Mouse (Mus musculus): Measurements from ENCODE around the gene Sphkap.

Sphkap gene

GRCm38 (mm10) chr1:83408021-83408464 is at the start of gene Sphkap:
Gene Sphkap, minus strand, starts transcription at chr1:83408200.
- DNase-seq (ENCODE audit: low spot score in 2 of 2) = peak in 1 of 2 experiments; percentile 1

DNA sequence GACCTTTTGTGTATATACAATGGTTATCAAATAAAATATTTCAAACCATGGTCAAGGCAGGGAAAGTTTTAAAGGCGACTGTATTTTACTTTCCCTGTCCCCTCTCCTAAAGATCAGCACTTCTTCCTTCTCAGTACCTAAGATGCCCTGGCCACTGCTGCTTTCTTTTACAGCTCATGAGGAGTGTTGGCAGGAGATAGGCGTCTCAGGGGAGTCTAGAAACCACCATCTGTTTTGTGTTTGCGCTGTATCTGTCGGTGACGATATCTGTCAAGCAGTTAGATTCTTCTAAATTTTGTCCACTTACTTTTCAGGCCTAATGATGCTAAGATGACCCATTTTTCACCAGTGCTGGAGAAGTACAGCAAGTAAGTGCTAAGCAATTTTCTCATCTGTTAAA is 43.3 kb upstream of the Sphkap start:
- no peak for DNase-seq (ENCODE audit: low spot score in 2 of 2)

DNA sequence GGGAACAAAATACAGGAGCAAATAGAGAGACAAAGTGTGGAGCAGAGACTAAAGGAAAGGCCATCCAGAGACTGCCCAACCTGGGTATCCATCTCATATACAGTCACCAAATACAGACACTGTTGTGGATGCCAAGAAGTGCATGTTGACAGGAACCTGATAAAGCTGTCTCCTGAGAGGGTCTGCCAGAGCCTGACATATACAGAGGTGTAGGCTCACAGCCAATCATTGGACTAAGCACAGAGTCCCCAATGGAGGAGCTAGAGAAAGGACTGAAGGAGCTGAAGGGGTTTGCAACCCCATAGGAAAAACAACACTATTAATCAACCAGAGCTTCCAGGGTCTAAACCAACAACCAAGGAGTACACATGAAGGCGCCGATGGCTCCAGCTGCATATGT is 32.4 kb upstream of the Sphkap start:
- no peak for DNase-seq (ENCODE audit: low spot score in 2 of 2)

DNA sequence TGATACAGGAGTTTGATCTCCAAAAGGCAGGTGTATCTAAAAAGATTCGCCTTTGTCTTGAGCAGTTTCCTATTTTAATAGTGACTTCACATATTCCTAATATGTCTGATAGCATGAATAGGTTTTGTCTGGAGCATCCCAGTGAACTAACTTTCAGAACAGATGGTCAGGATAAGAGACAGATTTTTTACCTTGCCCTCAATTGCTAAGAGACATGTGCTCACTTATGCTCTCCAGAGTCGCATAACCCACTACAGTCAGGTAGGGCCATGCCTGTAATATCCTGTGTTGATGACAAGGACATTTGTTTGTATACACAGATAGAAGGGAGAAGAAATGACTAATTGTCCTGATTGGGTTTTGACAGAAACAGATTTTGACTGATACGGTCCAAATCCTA is 25.9 kb upstream of the Sphkap start:
- DNase-seq (ENCODE audit: low spot score in 2 of 2) = no peak

DNA sequence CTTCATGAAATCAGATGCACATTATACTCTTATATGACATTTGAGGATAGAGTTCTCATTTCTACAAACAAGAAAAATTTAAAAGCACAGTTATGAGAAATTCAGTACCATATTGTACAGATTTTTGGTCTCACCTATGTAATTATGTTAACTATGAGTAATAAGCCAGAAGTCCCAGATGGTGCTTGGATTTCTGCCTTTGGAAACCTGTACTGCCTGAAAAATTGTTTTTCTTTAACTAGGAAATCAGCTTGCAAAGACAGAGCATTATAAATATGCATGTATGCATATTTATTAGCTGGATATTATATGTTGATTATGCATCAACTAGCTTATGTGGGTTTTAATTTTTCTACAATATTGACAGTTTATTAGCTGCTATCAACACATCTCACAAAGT is 21.9 kb upstream of the Sphkap start:
- no peak for DNase-seq (ENCODE audit: low spot score in 2 of 2)

- DNase-seq (ENCODE audit: low spot score in 2 of 2) = no peak
Observed at GRCm38 (mm10) chr1:83407616-83408015, 384 bp downstream of the Sphkap start.

- no peak for DNase-seq (ENCODE audit: low spot score in 2 of 2)
Observed at GRCm38 (mm10) chr1:83406882-83407549, 984 bp downstream of the Sphkap start.

DNA sequence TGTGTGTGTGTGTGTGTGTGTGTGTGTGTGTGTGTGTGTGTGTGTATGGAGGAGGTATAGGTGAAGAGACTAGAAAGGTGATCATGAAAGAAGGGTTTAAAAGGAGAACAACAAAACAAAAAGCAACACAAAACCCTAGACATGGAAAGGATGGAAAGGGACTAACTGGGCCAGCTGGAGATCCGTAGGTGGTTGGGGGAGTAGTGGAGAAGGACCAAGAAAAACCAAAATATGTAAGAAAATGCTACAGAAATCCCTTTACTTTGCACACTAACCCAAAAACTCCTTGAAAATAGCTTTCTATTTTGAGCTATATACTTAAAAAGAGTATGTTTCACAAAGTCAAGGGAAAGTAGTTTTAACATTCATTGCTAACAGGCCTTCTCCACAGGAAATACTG is 6.9 kb downstream of the Sphkap start:
- DNase-seq (ENCODE audit: low spot score in 2 of 2) = no peak

GRCm38 (mm10) chr1:83396284-83396683 is 11.7 kb downstream of the Sphkap start:
- no peak for DNase-seq (ENCODE audit: low spot score in 2 of 2)

DNA sequence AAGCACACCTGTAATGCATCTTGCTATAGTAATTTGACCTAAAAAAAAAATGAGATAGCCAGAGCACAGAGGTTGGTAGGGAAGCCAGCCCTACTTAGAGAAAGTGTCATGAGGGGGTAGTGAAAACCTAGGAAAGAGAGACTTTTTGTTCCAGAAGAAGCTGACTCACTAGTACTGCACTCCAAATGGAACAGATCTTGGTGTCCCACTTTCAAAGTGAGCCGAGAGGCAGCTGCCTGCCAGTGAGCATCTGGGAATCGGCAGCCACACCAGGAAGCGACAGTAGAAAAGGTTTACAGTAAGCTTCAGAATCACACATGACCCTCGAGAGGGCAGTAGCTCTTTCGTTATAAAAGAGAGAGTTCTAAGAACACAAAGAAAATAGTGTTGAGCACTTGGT is 12.4 kb downstream of the Sphkap start:
- DNase-seq (ENCODE audit: low spot score in 2 of 2) = no peak

DNA sequence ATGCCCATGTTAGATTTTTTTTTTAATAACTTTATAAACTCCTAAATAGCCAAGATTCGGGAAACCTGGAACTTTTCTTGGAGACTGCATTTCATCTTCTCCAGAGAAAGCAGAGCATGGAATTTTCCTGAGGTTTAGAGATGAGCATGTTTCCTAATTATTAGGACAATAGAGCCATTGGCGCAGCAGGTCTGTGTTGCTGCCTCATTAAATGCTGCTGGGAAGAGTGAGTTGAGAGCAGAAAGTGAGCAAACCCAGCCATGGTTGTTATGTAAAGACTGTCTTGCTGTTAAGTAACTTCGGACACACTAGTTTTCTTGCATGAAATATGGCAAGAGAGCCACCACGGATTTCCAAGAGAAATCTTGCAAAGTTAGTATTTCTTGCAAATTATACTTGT is 18.6 kb downstream of the Sphkap start:
- DNase-seq (ENCODE audit: low spot score in 2 of 2) = no peak

DNA sequence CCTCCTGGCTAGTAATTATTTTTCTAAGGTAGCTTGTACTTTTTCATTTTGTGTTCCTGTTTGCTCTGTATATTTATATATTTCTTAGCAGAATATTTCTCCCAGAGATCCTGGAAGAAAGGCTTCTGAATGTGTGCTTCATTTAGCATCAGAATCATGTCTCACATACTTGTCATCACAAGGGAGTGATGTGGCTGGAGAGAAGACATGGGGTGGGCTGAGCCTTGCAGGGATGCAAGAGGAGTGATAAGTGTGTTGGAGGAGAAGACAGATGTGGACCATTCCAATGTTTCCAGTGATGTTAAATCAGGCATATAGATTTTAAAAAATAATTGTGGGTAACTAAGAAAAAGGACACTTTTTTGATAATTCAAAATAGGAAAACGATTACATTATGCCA is 30.6 kb downstream of the Sphkap start:
- DNase-seq (ENCODE audit: low spot score in 2 of 2) = no peak

DNA sequence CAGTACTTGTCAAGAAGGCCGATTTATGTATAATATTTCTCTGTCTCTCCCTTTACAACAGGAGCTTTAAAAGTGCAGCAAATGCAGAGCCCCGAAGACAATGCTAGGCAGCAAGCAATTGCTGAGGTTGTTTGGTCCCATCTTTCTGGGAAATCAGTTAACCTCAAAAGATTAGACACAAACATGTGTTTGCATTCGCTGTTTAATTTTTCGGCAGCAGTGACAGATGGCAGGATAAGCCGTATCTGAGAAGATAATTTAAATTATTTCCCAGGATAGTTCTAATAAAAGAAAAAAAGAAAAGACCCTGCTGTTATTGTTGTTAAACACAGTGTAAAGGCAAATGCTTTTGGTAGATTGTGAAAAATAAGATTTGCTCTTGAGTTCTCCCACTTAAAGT is 41.5 kb downstream of the Sphkap start:
- no peak for DNase-seq (ENCODE audit: low spot score in 2 of 2)

- no peak for DNase-seq (ENCODE audit: low spot score in 2 of 2)
Observed at GRCm38 (mm10) chr1:83362168-83362567, 45.8 kb downstream of the Sphkap start.

DNA sequence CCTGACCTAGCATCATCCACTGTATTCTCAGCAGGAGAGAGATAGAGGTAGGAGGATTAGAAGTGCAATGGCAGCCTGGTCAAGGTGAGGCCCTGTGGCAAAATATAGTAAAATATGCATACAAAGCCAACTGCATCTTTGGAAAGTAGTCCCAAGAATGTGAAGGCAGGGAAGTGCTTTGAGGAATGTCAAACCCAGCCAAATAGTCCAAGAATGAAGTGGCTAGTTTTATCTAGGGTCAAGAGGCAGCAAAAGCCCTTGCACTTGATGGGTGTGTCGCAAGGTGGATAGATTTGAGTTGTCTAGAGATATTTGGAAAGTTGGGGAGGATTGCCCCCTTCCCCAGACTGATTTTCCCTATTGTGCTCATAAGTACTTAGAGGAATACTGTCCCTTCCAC is 61.5 kb downstream of the Sphkap start:
- DNase-seq (ENCODE audit: low spot score in 2 of 2) = no peak

- no peak for DNase-seq (ENCODE audit: low spot score in 2 of 2)
Observed at GRCm38 (mm10) chr1:83345572-83345971, 62.4 kb downstream of the Sphkap start.

DNA sequence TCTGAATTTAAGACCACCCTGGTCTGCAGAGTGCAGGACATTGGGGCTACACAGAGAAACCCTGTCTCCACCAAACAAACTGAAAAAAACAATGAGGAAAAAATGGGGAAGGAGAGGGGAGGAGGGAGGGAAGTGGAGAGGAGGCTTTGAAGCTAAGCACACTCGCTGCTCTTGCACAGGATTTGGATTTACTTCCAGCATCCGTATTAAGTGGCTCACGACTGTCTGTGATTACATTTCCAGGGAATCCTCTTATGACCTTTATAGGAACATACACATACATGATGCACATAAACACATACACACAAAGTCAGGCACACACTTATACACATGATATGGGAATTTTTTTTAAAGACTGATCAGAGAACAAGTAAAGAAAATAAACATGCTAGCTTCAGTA is 62.9 kb downstream of the Sphkap start:
- DNase-seq (ENCODE audit: low spot score in 2 of 2) = no peak

GRCm38 (mm10) chr1:83342726-83343250 is 65.2 kb downstream of the Sphkap start:
- no peak for DNase-seq (ENCODE audit: low spot score in 2 of 2)

GRCm38 (mm10) chr1:83339358-83339757 is 68.6 kb downstream of the Sphkap start:
- no peak for DNase-seq (ENCODE audit: low spot score in 2 of 2)

DNA sequence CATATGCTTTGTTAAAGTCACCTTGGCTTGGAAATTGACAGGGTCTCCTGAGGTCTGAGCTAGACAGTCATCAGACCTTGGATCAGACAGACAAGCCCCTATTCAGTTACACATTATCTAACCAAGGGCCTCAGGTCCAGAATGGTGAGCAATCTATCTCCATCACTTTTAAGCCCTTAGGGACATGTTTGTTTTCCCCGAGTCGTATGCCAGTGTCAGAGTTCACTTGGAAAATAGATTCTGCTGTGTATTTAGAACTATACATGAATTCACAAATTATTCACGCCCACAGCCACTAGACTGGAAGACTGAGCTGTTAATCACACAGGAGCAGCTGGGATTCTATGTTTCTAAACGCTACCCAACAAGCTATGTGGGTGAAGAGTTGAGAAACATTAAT is 91.1 kb downstream of the Sphkap start:
- DNase-seq (ENCODE audit: low spot score in 2 of 2) = no peak

GRCm38 (mm10) chr1:83315146-83315545 is 92.9 kb downstream of the Sphkap start:
- no peak for DNase-seq (ENCODE audit: low spot score in 2 of 2)

- DNase-seq (ENCODE audit: low spot score in 2 of 2) = no peak
Observed at GRCm38 (mm10) chr1:83311607-83312295, 96.2 kb downstream of the Sphkap start.

Data from spleen, postnatal 14 days (tissue).